Mouse (Mus musculus): Measurements from ENCODE around the gene 4933436I01Rik.

4933436I01Rik gene

GRCm38 (mm10) chrX:67921350-67921749, at the start of gene 4933436I01Rik:
Gene 4933436I01Rik (minus strand): TSS chrX:67921450.
- no peak for DNase-seq

GRCm38 (mm10) chrX:67924769-67925470, 3.7 kb upstream of the 4933436I01Rik start:
- DNase-seq, result peak; percentile 25

- DNase-seq, result no peak
These were observed 37.8 kb downstream of the 4933436I01Rik start for GRCm38 (mm10) chrX:67883406-67883805.

Data from cerebellum, adult 8-10 months (tissue).